Mouse (Mus musculus): Measurements from ENCODE around the gene Fam168a. TPM values are rescaled to one million over a fixed set of nuclear protein-coding genes. Genes with fewer than 3 reads are reported as not detected.
A peak's percentile ranks its signal among the peaks of the same experiment; 100 is the strongest.

The Fam168a gene
- polyA plus RNA-seq, 1 experiment from 2014 or later = 13.2 TPM

GRCm38 (mm10) chr7:100861209-100861608, 154.8 kb downstream of the Fam168a start:
- H3K4me2 ChIP-seq (replicated peaks; ENCODE audit: low read depth) = no peak overlapping the region
- H3K9me3 ChIP-seq (ENCODE audit: control insufficient read depth) = no peaks in the 10 kb centered on the region
- ATAC-seq = no peak
- no peaks in the 10 kb centered on the region for H3K4me1 ChIP-seq (replicated peaks; ENCODE audit: control insufficient read depth, insufficient read depth, low read length)
- H3K27me3 ChIP-seq (replicated peaks; ENCODE audit: control insufficient read depth, insufficient read depth, low read length) = no peaks in the 10 kb centered on the region
- no peak for TF ChIP-seq CTCF (IDR thresholded peaks at IDR 0.05; ENCODE audit: low read depth)
- no peak overlapping the region for H3K27ac ChIP-seq (ENCODE audit: low read depth, low read length)
- H3K4me3 ChIP-seq (ENCODE audit: low read depth, low read length) = no peak overlapping the region
- H3K9ac ChIP-seq (ENCODE audit: low read depth, low read length) = no peak overlapping the region
- 83% methylated on average over 5 of the region's 5 CpGs for WGBS
- H3K36me3 ChIP-seq (ENCODE audit: control insufficient read depth, insufficient read depth) = no peaks in the 10 kb centered on the region

GRCm38 (mm10) chr7:100862353-100862752, 155.9 kb downstream of the Fam168a start:
- Histone ChIP-seq H3K27ac (ENCODE audit: low read depth, low read length) (no peak overlapping the region), H3K36me3 (ENCODE audit: control insufficient read depth, insufficient read depth) (no peaks in the 10 kb centered on the region), H3K9me3 (ENCODE audit: control insufficient read depth) (no peaks in the 10 kb centered on the region), H3K4me3 (ENCODE audit: low read depth, low read length) (peak overlapping the region; percentile 69), H3K4me2 (replicated peaks; ENCODE audit: low read depth) (peak overlapping the region; percentile 100), H3K27me3 (replicated peaks; ENCODE audit: control insufficient read depth, insufficient read depth, low read length) (no peaks in the 10 kb centered on the region), H3K9ac (ENCODE audit: low read depth, low read length) (peak overlapping the region; percentile 62), H3K4me1 (replicated peaks; ENCODE audit: control insufficient read depth, insufficient read depth, low read length) (no peaks in the 10 kb centered on the region)
- WGBS = 10% methylated on average over 4 of the region's 4 CpGs
- no peak for TF ChIP-seq CTCF (IDR thresholded peaks at IDR 0.05; ENCODE audit: low read depth)
- ATAC-seq = no peak

GRCm38 (mm10) chr7:100862828-100863638, 156.6 kb downstream of the Fam168a start, which contains the start of gene Relt:
Gene Relt, minus strand, starts transcription at chr7:100863446.
- Histone ChIP-seq H3K4me3 (ENCODE audit: low read depth, low read length) (peak within 1 kb of the TSS; percentile 69), H3K36me3 (ENCODE audit: control insufficient read depth, insufficient read depth) (no peaks in the 10 kb centered on the region), H3K4me2 (replicated peaks; ENCODE audit: low read depth) (peak within 1 kb of the TSS; percentile 100), H3K9ac (ENCODE audit: low read depth, low read length) (peak within 1 kb of the TSS; percentile 62), H3K4me1 (replicated peaks; ENCODE audit: control insufficient read depth, insufficient read depth, low read length) (no peaks in the 10 kb centered on the region), H3K27ac (ENCODE audit: low read depth, low read length) (no peak within 1 kb of the TSS; the same call in 1 of the 2 replicates), H3K9me3 (ENCODE audit: control insufficient read depth) (no peaks in the 10 kb centered on the region), H3K27me3 (replicated peaks; ENCODE audit: control insufficient read depth, insufficient read depth, low read length) (no peaks in the 10 kb centered on the region)
- peak; percentile 87 for TF ChIP-seq CTCF (IDR thresholded peaks at IDR 0.05; ENCODE audit: low read depth)
- WGBS = under 1% methylated on average over 89 of the region's 91 CpGs
- ATAC-seq = peak; percentile 89

GRCm38 (mm10) chr7:100866675-100867074, 160.2 kb downstream of the Fam168a start:
- Histone ChIP-seq H3K27ac (ENCODE audit: low read depth, low read length) (no peak overlapping the region), H3K4me1 (replicated peaks; ENCODE audit: control insufficient read depth, insufficient read depth, low read length) (no peaks in the 10 kb centered on the region), H3K27me3 (replicated peaks; ENCODE audit: control insufficient read depth, insufficient read depth, low read length) (no peaks in the 10 kb centered on the region), H3K9ac (ENCODE audit: low read depth, low read length) (no peak overlapping the region), H3K9me3 (ENCODE audit: control insufficient read depth) (no peaks in the 10 kb centered on the region), H3K4me2 (replicated peaks; ENCODE audit: low read depth) (no peak overlapping the region), H3K36me3 (ENCODE audit: control insufficient read depth, insufficient read depth) (no peaks in the 10 kb centered on the region), H3K4me3 (ENCODE audit: low read depth, low read length) (no peak overlapping the region)
- WGBS = 3% methylated on average over 3 of the region's 3 CpGs
- peak; percentile 85 for TF ChIP-seq CTCF (IDR thresholded peaks at IDR 0.05; ENCODE audit: low read depth)
- no peak for ATAC-seq

GRCm38 (mm10) chr7:100867561-100867960, 161.1 kb downstream of the Fam168a start:
- Histone ChIP-seq H3K9me3 (ENCODE audit: control insufficient read depth) (no peaks in the 10 kb centered on the region), H3K36me3 (ENCODE audit: control insufficient read depth, insufficient read depth) (no peaks in the 10 kb centered on the region), H3K9ac (ENCODE audit: low read depth, low read length) (no peak overlapping the region), H3K27ac (ENCODE audit: low read depth, low read length) (no peak overlapping the region), H3K4me3 (ENCODE audit: low read depth, low read length) (no peak overlapping the region), H3K27me3 (replicated peaks; ENCODE audit: control insufficient read depth, insufficient read depth, low read length) (no peaks in the 10 kb centered on the region), H3K4me1 (replicated peaks; ENCODE audit: control insufficient read depth, insufficient read depth, low read length) (no peaks in the 10 kb centered on the region), H3K4me2 (replicated peaks; ENCODE audit: low read depth) (no peak overlapping the region)
- TF ChIP-seq CTCF (IDR thresholded peaks at IDR 0.05; ENCODE audit: low read depth) = no peak
- 48% methylated on average over 2 of the region's 2 CpGs for WGBS
- no peak for ATAC-seq

GRCm38 (mm10) chr7:100868551-100868950, 162.1 kb downstream of the Fam168a start:
- no peak for TF ChIP-seq CTCF (IDR thresholded peaks at IDR 0.05; ENCODE audit: low read depth)
- no peak overlapping the region for H3K9ac ChIP-seq (ENCODE audit: low read depth, low read length)
- H3K9me3 ChIP-seq (ENCODE audit: control insufficient read depth) = no peaks in the 10 kb centered on the region
- H3K4me2 ChIP-seq (replicated peaks; ENCODE audit: low read depth) = no peak overlapping the region
- H3K27me3 ChIP-seq (replicated peaks; ENCODE audit: control insufficient read depth, insufficient read depth, low read length) = no peaks in the 10 kb centered on the region
- WGBS = 72% methylated on average over 4 of the region's 4 CpGs
- H3K36me3 ChIP-seq (ENCODE audit: control insufficient read depth, insufficient read depth) = no peaks in the 10 kb centered on the region; the same call in 1 of the 2 replicates
- no peak for ATAC-seq
- H3K27ac ChIP-seq (ENCODE audit: low read depth, low read length) = no peak overlapping the region
- no peak overlapping the region for H3K4me3 ChIP-seq (ENCODE audit: low read depth, low read length)
- H3K4me1 ChIP-seq (replicated peaks; ENCODE audit: control insufficient read depth, insufficient read depth, low read length) = no peaks in the 10 kb centered on the region
